ENCODE assay signal across 29 mouse cellular contexts in the genomic region with DNA sequence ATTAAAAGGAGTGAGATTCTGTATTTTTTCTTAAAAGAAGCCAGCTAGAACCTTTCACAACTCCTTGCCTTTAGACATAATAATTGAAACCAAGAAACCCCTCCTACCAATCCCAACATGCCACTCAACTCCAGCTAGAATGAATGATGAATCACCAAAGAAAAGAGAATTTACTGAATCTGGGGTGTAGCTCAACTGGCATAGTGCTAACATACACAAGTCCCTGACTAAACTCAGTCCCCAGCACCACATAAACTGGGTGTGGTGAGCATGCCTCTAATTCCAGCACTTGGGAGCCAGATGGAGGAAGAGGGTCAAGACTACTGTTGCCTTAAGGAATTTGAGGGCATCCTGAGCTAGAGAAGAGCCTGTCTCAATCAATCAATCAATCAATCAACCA.
"Had no signal": no experiment of that assay in that cellular context is flagged by ENCODE, and none has a peak within 500 bp of the region (broad histone marks: within the 10 kb centered on the region; RNA-seq: fewer than 3 reads in every experiment).

No protein-coding gene starts in this region.

- H3K27ac ChIP-seq: heart, adult 2 months; heart, embryonic 13.5 days; hindbrain, embryonic 12.5 days; hindbrain, embryonic 14.5 days; kidney, embryonic 15.5 days; kidney, postnatal 0 days; left cerebral cortex, adult 2 months; limb, embryonic 10.5 days; limb, embryonic 12.5 days; liver, embryonic 13.5 days; liver, embryonic 15.5 days had no signal

- H3K9ac ChIP-seq: heart, embryonic 13.5 days; heart, embryonic 15.5 days; hindbrain, embryonic 12.5 days; hindbrain, embryonic 14.5 days; kidney, embryonic 15.5 days; limb, embryonic 12.5 days; liver, embryonic 13.5 days; liver, embryonic 15.5 days; liver, postnatal 0 days had no signal

- H3K27me3 ChIP-seq: heart, embryonic 13.5 days; heart, embryonic 15.5 days; hindbrain, embryonic 12.5 days; kidney, embryonic 15.5 days; liver, embryonic 15.5 days had no signal

- H3K4me3 ChIP-seq: heart, adult 2 months; heart, embryonic 13.5 days; heart, embryonic 15.5 days; hindbrain, embryonic 12.5 days; kidney, embryonic 15.5 days; left cerebral cortex, adult 2 months; limb, embryonic 10.5 days; limb, embryonic 12.5 days; liver, embryonic 13.5 days; liver, embryonic 15.5 days had no signal

- H3K4me2 ChIP-seq: heart, embryonic 11.5 days; heart, embryonic 13.5 days; heart, embryonic 15.5 days; hindbrain, embryonic 12.5 days; hindbrain, embryonic 14.5 days; kidney, embryonic 15.5 days; limb, embryonic 12.5 days; liver, embryonic 11.5 days; liver, embryonic 13.5 days; liver, embryonic 15.5 days had no signal

- H3K9me3 ChIP-seq: heart, embryonic 13.5 days; heart, embryonic 15.5 days; hindbrain, embryonic 12.5 days; kidney, embryonic 15.5 days; limb, embryonic 10.5 days; limb, embryonic 12.5 days; liver, embryonic 13.5 days; liver, embryonic 15.5 days had no signal

- H3K36me3 ChIP-seq: heart, embryonic 13.5 days; heart, embryonic 15.5 days; hindbrain, embryonic 12.5 days; kidney, embryonic 15.5 days; limb, embryonic 10.5 days; limb, embryonic 12.5 days; liver, embryonic 13.5 days; liver, embryonic 15.5 days had no signal

- DNase-seq: gastrocnemius, postnatal 14 days; gastrocnemius, postnatal 36 days; heart, adult 11 months; heart, adult 2 months; heart, postnatal 14 days; heart, postnatal 36 days; kidney, adult 11 months; kidney, adult 2 months; kidney, adult 9 months; kidney, postnatal 14 days; kidney, postnatal 36 days; liver; liver, embryonic 13.5 days; liver, postnatal 0 days had no signal

- H3K4me1 ChIP-seq: liver, embryonic 13.5 days; liver, embryonic 15.5 days had no signal

- ATAC-seq: hindbrain, embryonic 16.5 days; inflammation-experienced regulatory T-cells, adult 6 months; intestine, embryonic 16.5 days; liver, postnatal 0 days had no signal
